Mouse (Mus musculus) liver, adult 2 months (tissue): ENCODE results near the gene Syt1. TPM values are rescaled to one million over a fixed set of nuclear protein-coding genes. Genes with fewer than 3 reads are reported as not detected.
A peak's percentile ranks its signal among the peaks of the same experiment; 100 is the strongest.

Source experiments
- DNase-seq: peaks from one replicate; pipeline ENCODE4 v3.0.0-alpha.2; 2011; ENCODE audit warnings: low read depth, low spot score; ENCODE audit errors: extremely low read depth
- H3K27ac ChIP-seq: fragments of 200-500 bp; replicated peaks from 2 replicates; pipeline ENCODE4 v1.5.1; 2012; ENCODE audit warnings: low read depth, mild to moderate bottlenecking, control low read depth, inconsistent platforms, low read length; ENCODE audit not compliant: insufficient read depth
- H3K27me3 ChIP-seq: fragments of 200-500 bp; 2 replicates; pipeline ENCODE4 v1.6.1; 2012; ENCODE audit warnings: mild to moderate bottlenecking, moderate library complexity, low read length, inconsistent platforms; ENCODE audit not compliant: control insufficient read depth, insufficient read depth
- H3K36me3 ChIP-seq: fragments of 200-500 bp; 2 replicates; pipeline ENCODE4 v1.6.1; 2012; ENCODE audit warnings: low read length, inconsistent platforms; ENCODE audit not compliant: control insufficient read depth, insufficient read depth
- H3K4me1 ChIP-seq: fragments of 200-500 bp; 2 replicates; pipeline ENCODE4 v1.6.1; 2011; ENCODE audit warnings: low read length; ENCODE audit not compliant: control insufficient read depth, insufficient read depth
- H3K4me3 ChIP-seq: fragments of 200-500 bp; 2 replicates; pipeline ENCODE4 v1.5.1; 2011; ENCODE audit warnings: low read depth, mild to moderate bottlenecking, control low read depth, low read length, moderate library complexity; ENCODE audit not compliant: insufficient read depth
- H3K79me2 ChIP-seq: fragments of 200-500 bp; 2 replicates; pipeline ENCODE4 v1.6.1; 2012; ENCODE audit warnings: inconsistent platforms, mild to moderate bottlenecking, low read length, moderate library complexity; ENCODE audit not compliant: control insufficient read depth, insufficient read depth
- H3K9ac ChIP-seq: fragments of 200-500 bp; 2 replicates; pipeline ENCODE4 v1.6.1; 2012; ENCODE audit warnings: low read depth, mild to moderate bottlenecking, control low read depth, inconsistent platforms, low read length
- CTCF ChIP-seq: fragments of 200-500 bp; IDR thresholded peaks from 2 replicates; pipeline ENCODE4 v1.5.1; 2011; ENCODE audit warnings: low read depth, low read length, control low read depth
- POLR2A ChIP-seq: fragments of 200-500 bp; IDR thresholded peaks from 2 replicates; pipeline ENCODE4 v1.6.1; 2011; ENCODE audit warnings: low read length, control low read depth; ENCODE audit not compliant: insufficient read depth; ENCODE audit errors: extremely low read depth
- WGBS: fragments of 180-500 bp; shearing (Covaris S2); methylation state at CpG from one replicate; pipeline ENCODE4 v1.1.7; 2018; 5-methylcytosine and 5-hydroxymethylcytosine counted together
- polyA plus RNA-seq: library from polyadenylated mRNA; depleted of rRNA; stranded (reverse); fragments of >200 nt; gene quantifications from 2 replicates; pipeline ENCODE4 v1.2.3, GENCODE M21; 2012
- total RNA-seq: library from RNA; depleted of rRNA; stranded (reverse); fragments of >200 nt; gene quantifications from 2 replicates; pipeline ENCODE4 v1.2.3, GENCODE M21; 2014

Syt1 gene
- total and polyA plus RNA-seq, 2 experiments: 2.5 to 5.8 TPM

- 93% methylated on average over 4 of the region's 4 CpGs for WGBS
- Histone ChIP-seq H3K79me2 (no peaks in the 10 kb centered on the region), H3K36me3 (no peaks in the 10 kb centered on the region), H3K27ac (no peak overlapping the region), H3K4me1 (no peaks in the 10 kb centered on the region), H3K9ac (no peak overlapping the region), H3K4me3 (no peak overlapping the region), H3K27me3 (no peaks in the 10 kb centered on the region)
- TF ChIP-seq CTCF: no peak
- TF ChIP-seq POLR2A: no peak
- no peak for DNase-seq
Measured at GRCm38 (mm10) chr10:108534112-108534511, 476.7 kb downstream of the Syt1 start.

- 75% methylated on average over 11 of the region's 11 CpGs for WGBS
- H3K79me2 ChIP-seq: no peaks in the 10 kb centered on the region
- H3K27me3 ChIP-seq: no peaks in the 10 kb centered on the region
- no peaks in the 10 kb centered on the region for H3K4me1 ChIP-seq
- TF ChIP-seq CTCF (no peak), POLR2A (no peak)
- no peaks in the 10 kb centered on the region for H3K36me3 ChIP-seq
- no peak overlapping the region for H3K9ac ChIP-seq
- H3K4me3 ChIP-seq: no peak overlapping the region
- peak; percentile 58 for DNase-seq
- H3K27ac ChIP-seq: no peak overlapping the region
Measured at GRCm38 (mm10) chr10:108532916-108533315, 477.9 kb downstream of the Syt1 start.

- Histone ChIP-seq H3K27me3 (no peaks in the 10 kb centered on the region), H3K9ac (no peak overlapping the region), H3K4me1 (no peaks in the 10 kb centered on the region), H3K27ac (no peak overlapping the region), H3K4me3 (no peak overlapping the region), H3K36me3 (no peaks in the 10 kb centered on the region), H3K79me2 (no peaks in the 10 kb centered on the region)
- no peak for TF ChIP-seq CTCF
- TF ChIP-seq POLR2A: no peak
- no peak for DNase-seq
- WGBS: 95% methylated on average over 9 of the region's 9 CpGs
Measured at GRCm38 (mm10) chr10:108532283-108532682, 478.5 kb downstream of the Syt1 start.

GRCm38 (mm10) chr10:108531641-108532040, 479.1 kb downstream of the Syt1 start:
- TF ChIP-seq CTCF (no peak), POLR2A (no peak)
- Histone ChIP-seq H3K27ac (no peak overlapping the region), H3K79me2 (no peaks in the 10 kb centered on the region), H3K4me1 (no peaks in the 10 kb centered on the region), H3K27me3 (no peaks in the 10 kb centered on the region), H3K9ac (no peak overlapping the region), H3K4me3 (no peak overlapping the region), H3K36me3 (no peaks in the 10 kb centered on the region)
- DNase-seq: no peak
- 62% methylated on average over 4 of the region's 4 CpGs for WGBS

- Histone ChIP-seq H3K4me1 (no peaks in the 10 kb centered on the region), H3K79me2 (no peaks in the 10 kb centered on the region), H3K4me3 (no peak overlapping the region), H3K27ac (no peak overlapping the region), H3K27me3 (no peaks in the 10 kb centered on the region), H3K9ac (no peak overlapping the region), H3K36me3 (no peaks in the 10 kb centered on the region)
- 78% methylated on average over 4 of the region's 4 CpGs for WGBS
- TF ChIP-seq POLR2A: no peak
- TF ChIP-seq CTCF: no peak
- DNase-seq: no peak
Measured at GRCm38 (mm10) chr10:108531111-108531510, 479.7 kb downstream of the Syt1 start.

- Histone ChIP-seq H3K79me2 (no peaks in the 10 kb centered on the region), H3K27ac (no peak overlapping the region), H3K4me3 (no peak overlapping the region), H3K27me3 (no peaks in the 10 kb centered on the region), H3K36me3 (no peaks in the 10 kb centered on the region), H3K9ac (no peak overlapping the region), H3K4me1 (no peaks in the 10 kb centered on the region)
- 91% methylated on average over 7 of the region's 7 CpGs for WGBS
- no peak for DNase-seq
- no peak for TF ChIP-seq POLR2A
Measured at GRCm38 (mm10) chr10:108528338-108528737, 482.4 kb downstream of the Syt1 start.
